Mouse (Mus musculus) neural tube, embryonic 13.5 days (tissue): ENCODE results near the gene B3gnt8. TPM values are rescaled to one million over a fixed set of nuclear protein-coding genes. Genes with fewer than 3 reads are reported as not detected.

Experiments
- ATAC-seq: fragments of 200-750 bp; cut with Nextera tagmentation; 2 replicates; pipeline ENCODE4 v1.8.0; 2017; ENCODE audit warnings: low read depth, mild to moderate bottlenecking, moderate TSS enrichment, moderate library complexity
- H3K27ac ChIP-seq: fragments of 300-500 bp; sonication (generic); replicated peaks from 2 replicates; pipeline ENCODE4 v1.5.1; 2015; ENCODE audit warnings: moderate library complexity, mild to moderate bottlenecking, inconsistent platforms
- H3K27me3 ChIP-seq: fragments of 300-500 bp; sonication (generic); 2 replicates; pipeline ENCODE4 v1.6.1; 2015; ENCODE audit warnings: mild to moderate bottlenecking, inconsistent platforms
- H3K36me3 ChIP-seq: fragments of 300-500 bp; sonication (generic); 2 replicates; pipeline ENCODE4 v1.6.1; 2015; ENCODE audit warnings: mild to moderate bottlenecking, inconsistent platforms
- H3K4me1 ChIP-seq: fragments of 300-500 bp; sonication (generic); replicated peaks from 2 replicates; pipeline ENCODE4 v1.6.1; 2015; ENCODE audit warnings: inconsistent platforms
- H3K4me2 ChIP-seq: fragments of 300-500 bp; sonication (generic); 2 replicates; pipeline ENCODE4 v1.6.1; 2015; ENCODE audit warnings: inconsistent platforms, mild to moderate bottlenecking, moderate library complexity
- H3K4me3 ChIP-seq: fragments of 300-500 bp; sonication (generic); 2 replicates; pipeline ENCODE4 v1.5.1; 2015; ENCODE audit warnings: mild to moderate bottlenecking, inconsistent platforms
- H3K9ac ChIP-seq: fragments of 300-500 bp; sonication (generic); 2 replicates; pipeline ENCODE4 v1.6.1; 2015; ENCODE audit warnings: moderate library complexity, mild to moderate bottlenecking, inconsistent platforms
- H3K9me3 ChIP-seq: fragments of 300-500 bp; sonication (generic); 2 replicates; pipeline ENCODE4 v1.6.1; 2016; ENCODE audit warnings: inconsistent platforms
- WGBS: fragments of 180-500 bp; shearing (Covaris S2); methylation state at CpG from one replicate; pipeline ENCODE4 v1.1.7; 2015; 5-methylcytosine and 5-hydroxymethylcytosine counted together
- polyA plus RNA-seq: library from polyadenylated mRNA; unstranded; fragments of >200 nt; fragmentation: Nextera tagmentation; extraction: Ambion mirVana; gene quantifications from 2 replicates; pipeline ENCODE4 v1.2.1, GENCODE M21; 2015

The B3gnt8 gene
- polyA plus RNA-seq, 1 experiment from 2014 or later = 6.3 TPM

- Histone ChIP-seq H3K4me3 (no peak overlapping the region), H3K4me1 (peaks cover 12% of the 10 kb centered on the region), H3K27me3 (no peaks in the 10 kb centered on the region), H3K36me3 (peaks cover 45% of the 10 kb centered on the region), H3K27ac (no peak overlapping the region), H3K4me2 (no peak overlapping the region), H3K9ac (no peak overlapping the region), H3K9me3 (no peaks in the 10 kb centered on the region)
- no peak for ATAC-seq
- 92% methylated on average over 11 of the region's 11 CpGs for WGBS
Observed at GRCm38 (mm10) chr7:25620751-25621150, 5.7 kb upstream of the B3gnt8 start.

- no peak overlapping the region for H3K27ac ChIP-seq
Observed at GRCm38 (mm10) chr7:25623857-25624370, 2.5 kb upstream of the B3gnt8 start.

GRCm38 (mm10) chr7:25624851-25625250, 1.6 kb upstream of the B3gnt8 start:
- no peak overlapping the region for H3K4me2 ChIP-seq
- peaks cover 25% of the 10 kb centered on the region for H3K4me1 ChIP-seq
- no peak for ATAC-seq
- H3K4me3 ChIP-seq = no peak overlapping the region
- peaks cover 63% of the 10 kb centered on the region for H3K36me3 ChIP-seq
- no peak overlapping the region for H3K27ac ChIP-seq
- H3K9me3 ChIP-seq = no peaks in the 10 kb centered on the region
- WGBS = 78% methylated on average over 5 of the region's 5 CpGs
- no peak overlapping the region for H3K9ac ChIP-seq
- peaks cover 22% of the 10 kb centered on the region for H3K27me3 ChIP-seq

More at GRCm38 (mm10) chr7:25623857-25624370, 2.5 kb upstream of the B3gnt8 start:
- Histone ChIP-seq H3K4me2 (no peak overlapping the region), H3K27me3 (peaks cover 16% of the 10 kb centered on the region), H3K9me3 (no peaks in the 10 kb centered on the region), H3K4me1 (peaks cover 29% of the 10 kb centered on the region), H3K36me3 (peaks cover 53% of the 10 kb centered on the region), H3K9ac (no peak overlapping the region), H3K4me3 (no peak overlapping the region)
- no peak for ATAC-seq
- WGBS = 91% methylated on average over 11 of the region's 11 CpGs

- ATAC-seq = no peak
- H3K4me3 ChIP-seq = no peak overlapping the region
- H3K27ac ChIP-seq = peak overlapping the region; percentile 52; the same call in 1 of the 2 replicates
- peaks cover 21% of the 10 kb centered on the region for H3K4me1 ChIP-seq
- peaks cover 22% of the 10 kb centered on the region for H3K27me3 ChIP-seq
- H3K36me3 ChIP-seq = peaks cover 71% of the 10 kb centered on the region
- H3K9ac ChIP-seq = no peak overlapping the region
- H3K4me2 ChIP-seq = no peak overlapping the region
- no peaks in the 10 kb centered on the region for H3K9me3 ChIP-seq
- 77% methylated on average over 10 of the region's 10 CpGs for WGBS
Observed at GRCm38 (mm10) chr7:25625594-25626250, 732 bp upstream of the B3gnt8 start.

GRCm38 (mm10) chr7:25627431-25628322, 1.2 kb downstream of the B3gnt8 start:
- H3K27ac ChIP-seq = peak overlapping the region; percentile 52; the same call in 1 of the 2 replicates
- H3K9me3 ChIP-seq = no peaks in the 10 kb centered on the region
- H3K27me3 ChIP-seq = peaks cover 22% of the 10 kb centered on the region
- peak overlapping the region; percentile 61 for H3K9ac ChIP-seq
- H3K4me1 ChIP-seq = peaks cover 21% of the 10 kb centered on the region
- 17% methylated on average over 37 of the region's 38 CpGs for WGBS
- peaks cover 73% of the 10 kb centered on the region for H3K36me3 ChIP-seq
- ATAC-seq = peak; percentile 51; the same call in 1 of the 2 replicates
- H3K4me2 ChIP-seq = peak overlapping the region; percentile 51
- peak overlapping the region; percentile 29 for H3K4me3 ChIP-seq

- Histone ChIP-seq H3K9ac (0 out of 2 replicates have a peak overlapping the region, but pooled peaks have one; percentile 61), H3K4me2 (peak overlapping the region; percentile 51), H3K27me3 (peaks cover 22% of the 10 kb centered on the region), H3K9me3 (no peaks in the 10 kb centered on the region), H3K27ac (no peak overlapping the region), H3K36me3 (peaks cover 74% of the 10 kb centered on the region), H3K4me3 (peak overlapping the region; percentile 29; the same call in 1 of the 2 replicates), H3K4me1 (peaks cover 21% of the 10 kb centered on the region)
- ATAC-seq = no peak
- WGBS = 68% methylated on average over 8 of the region's 8 CpGs
Observed at GRCm38 (mm10) chr7:25628323-25628620, 1.8 kb downstream of the B3gnt8 start.

- H3K4me1 ChIP-seq = peaks cover 5% of the 10 kb centered on the region
- peaks cover 86% of the 10 kb centered on the region for H3K36me3 ChIP-seq
Observed at GRCm38 (mm10) chr7:25632679-25633078, 6.2 kb downstream of the B3gnt8 start.

GRCm38 (mm10) chr7:25636373-25636772, 9.9 kb downstream of the B3gnt8 start:
- no peaks in the 10 kb centered on the region for H3K4me1 ChIP-seq
- peaks cover 86% of the 10 kb centered on the region for H3K36me3 ChIP-seq
- 76% methylated on average over 3 of the region's 3 CpGs for WGBS
- ATAC-seq = no peak
- H3K9me3 ChIP-seq = no peaks in the 10 kb centered on the region
- H3K9ac ChIP-seq = no peak overlapping the region
- no peak overlapping the region for H3K4me3 ChIP-seq
- no peak overlapping the region for H3K4me2 ChIP-seq
- no peak overlapping the region for H3K27ac ChIP-seq
- no peaks in the 10 kb centered on the region for H3K27me3 ChIP-seq

More at GRCm38 (mm10) chr7:25632679-25633078, 6.2 kb downstream of the B3gnt8 start:
- no peak for ATAC-seq
- Histone ChIP-seq H3K4me3 (no peak overlapping the region), H3K9ac (no peak overlapping the region), H3K27me3 (peaks cover 18% of the 10 kb centered on the region), H3K9me3 (no peaks in the 10 kb centered on the region), H3K4me2 (no peak overlapping the region), H3K27ac (no peak overlapping the region)
- 94% methylated on average over 5 of the region's 5 CpGs for WGBS

- WGBS = 92% methylated on average over 5 of the region's 5 CpGs
- ATAC-seq = no peak
Observed at GRCm38 (mm10) chr7:25637099-25637498, 10.6 kb downstream of the B3gnt8 start.

GRCm38 (mm10) chr7:25639754-25640153, 13.3 kb downstream of the B3gnt8 start:
- ATAC-seq = no peak; the same call in 1 of the 2 replicates
- WGBS = 87% methylated on average over 4 of the region's 4 CpGs
- H3K36me3 ChIP-seq = peaks cover 63% of the 10 kb centered on the region

More at GRCm38 (mm10) chr7:25637099-25637498, 10.6 kb downstream of the B3gnt8 start:
- H3K4me3 ChIP-seq = no peak overlapping the region
- H3K9ac ChIP-seq = no peak overlapping the region
- H3K9me3 ChIP-seq = no peaks in the 10 kb centered on the region
- H3K36me3 ChIP-seq = peaks cover 84% of the 10 kb centered on the region
- H3K4me1 ChIP-seq = no peaks in the 10 kb centered on the region
- no peak overlapping the region for H3K4me2 ChIP-seq
- no peak overlapping the region for H3K27ac ChIP-seq
- H3K27me3 ChIP-seq = no peaks in the 10 kb centered on the region

GRCm38 (mm10) chr7:25644136-25644535, 17.7 kb downstream of the B3gnt8 start:
- H3K4me3 ChIP-seq = no peak overlapping the region
- H3K4me1 ChIP-seq = no peaks in the 10 kb centered on the region
- H3K27ac ChIP-seq = no peak overlapping the region
- WGBS = 84% methylated on average over 10 of the region's 10 CpGs
- no peaks in the 10 kb centered on the region for H3K27me3 ChIP-seq
- no peaks in the 10 kb centered on the region for H3K9me3 ChIP-seq
- no peak for ATAC-seq
- no peak overlapping the region for H3K9ac ChIP-seq
- H3K4me2 ChIP-seq = no peak overlapping the region
- H3K36me3 ChIP-seq = peaks cover 25% of the 10 kb centered on the region

More at GRCm38 (mm10) chr7:25639754-25640153, 13.3 kb downstream of the B3gnt8 start:
- no peak overlapping the region for H3K4me2 ChIP-seq
- H3K27ac ChIP-seq = no peak overlapping the region
- no peaks in the 10 kb centered on the region for H3K9me3 ChIP-seq
- no peaks in the 10 kb centered on the region for H3K4me1 ChIP-seq
- no peak overlapping the region for H3K4me3 ChIP-seq
- no peaks in the 10 kb centered on the region for H3K27me3 ChIP-seq
- H3K9ac ChIP-seq = no peak overlapping the region

- no peak for ATAC-seq
- Histone ChIP-seq H3K9ac (peak overlapping the region; percentile 13; the same call in 1 of the 2 replicates), H3K9me3 (no peaks in the 10 kb centered on the region), H3K27ac (no peak overlapping the region), H3K4me2 (no peak overlapping the region), H3K4me3 (no peak overlapping the region), H3K27me3 (no peaks in the 10 kb centered on the region), H3K36me3 (peaks cover 20% of the 10 kb centered on the region), H3K4me1 (no peaks in the 10 kb centered on the region)
- WGBS = 81% methylated on average over 4 of the region's 4 CpGs
Observed at GRCm38 (mm10) chr7:25644631-25645030, 18.2 kb downstream of the B3gnt8 start.
